Mouse (Mus musculus): ENCODE measurements at regions not wholly inside any gene's neighbourhood (a gene's known extent, or its start where the extent isn't known, plus 50 kb on each side); places are given as distances from the start of the nearest gene placed in this dataset.
"Not testable (repeated sequence)": the region's sequence is repeated elsewhere in the genome, so short reads cannot be mapped to it uniquely, and the experiment has no call there.

DNA sequence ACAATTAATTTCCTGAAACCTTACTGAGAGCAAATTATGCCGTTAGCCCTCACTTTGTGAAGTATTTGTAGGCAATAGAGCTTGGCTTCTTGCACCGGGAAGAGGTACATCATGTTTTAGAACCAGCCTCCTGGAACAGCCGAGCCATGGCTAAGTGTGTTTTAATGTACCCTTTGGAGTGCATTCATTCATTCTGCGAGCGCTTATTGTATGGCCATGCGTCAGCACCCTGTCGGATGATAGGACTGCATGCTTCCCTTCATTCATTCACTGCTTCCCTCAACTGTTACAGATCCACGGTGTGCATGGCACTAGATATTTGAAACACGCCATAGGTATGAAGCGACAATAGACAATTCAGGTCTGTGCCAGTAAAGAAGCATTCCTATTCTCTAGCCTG is 409.4 kb upstream of the Ercc4 start:
- DNase-seq: no peak

DNA sequence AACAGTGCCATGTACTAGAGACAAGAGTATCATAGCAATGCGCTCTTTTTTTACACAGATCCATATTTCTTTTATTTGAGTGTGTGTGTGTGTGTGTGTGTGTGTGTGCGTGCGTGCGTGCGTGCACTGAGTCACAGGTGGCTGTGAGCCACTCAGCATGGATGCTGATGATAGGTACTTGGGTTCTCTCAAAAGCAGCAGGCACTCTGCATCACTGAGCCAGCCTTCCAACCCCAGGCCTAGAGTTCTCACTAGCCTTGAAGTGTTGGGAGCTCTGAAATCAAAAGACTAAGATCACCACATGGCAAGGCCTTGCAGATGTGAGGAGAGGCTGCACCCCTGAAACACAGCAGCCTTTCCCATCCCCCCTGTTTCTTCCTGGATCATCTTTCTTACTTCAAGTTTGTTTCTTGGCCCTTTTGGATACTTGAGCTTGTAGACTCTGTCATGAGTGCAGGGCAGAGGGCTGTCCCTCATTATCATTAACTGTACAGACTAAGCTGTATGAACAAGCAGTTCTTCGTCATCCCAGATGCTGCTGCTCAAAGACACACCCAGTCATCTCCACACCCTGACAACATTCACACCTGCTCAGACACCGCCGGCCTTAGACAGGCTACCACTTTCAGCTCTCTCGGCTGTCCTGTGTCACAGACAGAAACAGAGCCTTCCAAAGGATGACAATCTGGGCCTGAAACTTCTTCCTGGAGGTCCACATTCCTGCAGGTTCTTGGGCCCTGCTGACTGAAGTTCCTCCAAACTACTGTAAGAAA is 405.5 kb upstream of the Ercc4 start:
- no peak for DNase-seq

DNA sequence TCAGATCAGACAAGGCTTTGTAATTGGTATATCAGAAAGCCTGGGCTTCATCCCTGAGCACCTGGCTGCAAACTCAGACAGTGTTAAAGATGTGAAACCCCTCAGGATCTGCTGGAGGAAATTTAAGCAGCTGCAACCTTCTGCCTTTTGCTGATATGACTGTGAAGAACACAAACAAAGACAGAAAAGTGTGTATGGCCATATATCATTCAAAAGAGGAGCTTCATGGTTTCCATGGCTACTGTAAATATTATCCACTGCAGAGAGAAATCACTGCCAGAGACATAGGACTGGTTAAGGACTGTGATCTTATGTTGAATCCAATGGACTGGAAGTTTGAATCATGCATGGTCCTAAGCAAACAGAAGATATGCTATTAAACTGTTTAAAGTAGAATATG is 402.6 kb upstream of the Ercc4 start:
- DNase-seq: no peak

DNA sequence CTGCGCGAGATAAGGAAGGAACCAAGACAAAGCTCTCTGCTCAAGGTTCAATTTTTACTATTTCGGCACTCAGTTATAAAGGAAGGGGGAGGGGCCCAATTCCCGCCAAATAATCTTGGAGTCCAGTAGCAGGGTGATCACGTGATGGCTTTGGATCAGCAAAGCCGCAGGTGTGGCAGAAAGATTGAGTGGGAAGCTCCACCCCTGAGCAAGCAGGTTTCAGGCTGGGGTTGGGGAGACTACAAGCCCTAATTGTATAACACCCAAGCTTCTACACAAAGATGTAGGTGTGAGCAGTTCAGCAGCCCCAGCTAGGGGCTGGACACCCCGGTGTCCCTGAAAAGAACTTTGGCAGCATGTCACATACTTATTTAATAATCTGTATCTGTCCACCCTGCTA is 388.1 kb upstream of the Ercc4 start:
- DNase-seq: not testable (repeated sequence)

DNA sequence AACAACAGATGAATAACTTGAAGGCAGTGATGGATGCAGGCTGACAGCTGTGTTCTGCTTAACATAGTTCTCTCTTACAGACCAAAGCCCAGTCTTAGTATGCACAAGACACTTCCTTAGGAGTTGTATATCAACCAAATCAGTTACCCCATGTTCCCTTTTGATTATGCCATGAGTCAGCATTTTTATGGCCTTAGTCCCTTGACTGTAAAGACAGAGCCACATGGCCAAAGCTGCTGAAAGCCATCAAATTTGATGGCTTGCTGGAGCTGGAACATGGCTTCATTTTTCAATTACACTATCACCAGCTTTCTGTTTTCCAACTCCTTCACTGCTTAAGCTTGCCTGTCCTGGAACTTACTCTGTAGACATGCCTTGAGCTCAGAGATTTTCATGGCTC is 383.4 kb upstream of the Ercc4 start:
- DNase-seq: no peak

DNA sequence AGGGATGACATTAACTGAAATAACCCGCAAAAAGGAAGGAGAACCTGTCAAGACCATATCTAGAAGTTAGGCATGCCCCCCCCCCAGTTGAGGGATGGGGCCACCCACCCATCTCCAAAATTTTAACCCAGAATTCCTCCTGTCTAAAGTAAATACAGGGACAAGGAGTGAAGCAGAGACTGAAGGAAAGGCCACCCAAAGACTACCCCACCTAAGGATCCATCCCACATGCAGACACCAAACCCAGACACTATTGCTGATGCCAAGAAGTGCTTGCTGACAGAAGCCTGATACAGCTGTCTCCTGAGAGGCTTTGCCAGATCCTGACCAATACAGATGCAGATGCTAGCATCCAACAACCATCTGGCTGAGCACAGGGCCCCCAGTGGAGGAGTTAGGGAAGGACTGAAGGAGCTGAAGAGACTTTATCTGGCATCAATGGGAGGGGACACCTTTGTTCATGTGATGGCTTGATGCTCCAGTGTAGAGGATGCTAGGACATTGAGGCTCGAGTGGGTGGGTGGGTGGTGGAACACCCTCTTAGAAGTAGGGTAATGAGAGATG is 379.2 kb upstream of the Ercc4 start:
- DNase-seq: not testable (repeated sequence)

DNA sequence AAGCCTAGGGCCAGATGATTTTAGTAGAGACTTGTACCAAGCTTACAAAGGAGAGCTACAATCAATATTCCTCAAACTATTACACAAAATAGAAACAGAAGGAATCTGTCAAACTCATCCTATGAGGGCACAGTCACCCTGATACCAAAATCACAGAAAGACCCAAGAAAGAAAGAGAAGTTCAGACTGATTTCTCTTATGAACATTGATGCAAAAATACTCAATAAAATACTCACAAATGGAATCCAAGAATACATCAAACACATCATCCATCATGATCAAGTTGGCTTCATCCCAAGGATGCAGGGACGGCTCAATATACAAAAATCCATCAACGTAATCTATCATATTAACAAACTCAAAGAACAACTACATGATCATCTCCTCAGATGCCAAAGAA is 377.9 kb upstream of the Ercc4 start:
- DNase-seq: no peak

DNA sequence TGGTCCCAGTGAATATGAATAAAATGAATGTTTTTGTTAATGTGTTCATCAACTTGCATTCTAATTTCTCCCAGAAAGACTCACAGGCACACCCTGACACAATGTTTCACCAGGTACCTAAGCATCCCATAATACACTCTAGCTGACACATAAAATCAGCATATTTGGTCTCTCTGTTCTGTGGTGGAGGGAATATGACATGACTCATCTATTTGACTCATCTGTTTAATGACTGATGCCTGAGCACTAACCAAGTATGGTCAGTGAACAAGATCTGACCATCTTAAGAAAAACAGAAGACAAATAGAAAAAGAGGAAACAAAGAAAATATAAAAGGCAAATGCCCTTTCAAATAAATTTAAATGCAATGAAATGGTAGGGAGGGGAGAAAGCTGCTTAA is 367.0 kb upstream of the Ercc4 start:
- no peak for DNase-seq

DNA sequence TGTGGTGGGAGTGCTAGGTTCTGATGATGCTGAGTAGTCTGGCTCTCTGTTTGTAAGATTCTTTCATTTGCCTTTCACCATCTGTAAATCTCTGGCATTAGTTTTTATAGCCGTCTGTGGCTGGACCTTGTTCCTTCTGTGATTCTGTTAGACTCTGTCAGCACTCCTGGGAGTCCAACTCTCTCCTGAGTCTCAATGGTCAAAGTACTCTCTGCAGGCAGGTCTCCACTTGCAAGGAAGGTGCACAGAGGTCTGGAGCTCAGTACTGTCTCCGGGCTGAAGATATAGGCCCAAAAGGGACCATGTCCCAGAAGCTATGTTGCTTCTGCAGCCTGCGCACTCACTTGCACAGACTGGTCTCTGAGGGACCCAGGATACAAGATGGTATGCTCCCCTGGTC is 356.3 kb upstream of the Ercc4 start:
- no peak for DNase-seq

DNA sequence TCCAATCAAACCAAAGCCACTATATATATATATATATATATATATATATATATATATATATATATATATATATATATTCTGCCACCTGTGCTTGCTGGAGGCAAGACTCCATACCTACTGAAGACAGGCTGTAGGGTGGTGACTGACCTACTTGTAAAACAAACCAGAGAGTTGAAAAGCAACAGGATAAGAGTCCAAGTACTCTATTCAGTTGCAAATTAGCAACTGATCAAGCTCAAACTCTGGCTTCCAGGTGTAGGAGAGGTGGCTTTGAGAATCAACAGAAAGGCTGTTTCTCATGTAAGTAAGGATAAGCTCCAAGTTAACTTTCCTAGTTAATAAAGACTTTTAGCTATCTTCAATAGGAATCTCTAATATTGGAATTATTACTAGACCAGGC is 355.1 kb upstream of the Ercc4 start:
- no peak for DNase-seq

DNA sequence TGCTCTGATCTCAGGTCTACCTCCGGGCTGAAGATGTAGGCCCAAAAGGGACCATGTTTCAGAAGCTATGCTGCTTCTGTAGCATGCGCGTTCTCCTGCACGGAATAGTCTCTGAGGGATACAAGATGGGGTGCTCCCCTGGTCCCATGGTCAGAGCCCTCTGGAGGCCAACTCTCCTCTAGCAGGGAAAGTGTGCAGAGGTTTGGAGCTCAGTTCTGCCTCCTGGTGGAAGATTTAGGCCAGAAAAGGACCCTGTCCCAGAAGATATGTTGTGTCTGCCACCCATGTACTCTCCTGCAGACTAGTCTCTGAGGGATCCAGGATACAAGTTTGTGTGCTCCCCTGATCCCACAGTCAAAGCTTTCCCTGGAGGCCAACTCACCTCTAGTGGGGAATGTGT is 350.9 kb upstream of the Ercc4 start:
- DNase-seq: no peak

DNA sequence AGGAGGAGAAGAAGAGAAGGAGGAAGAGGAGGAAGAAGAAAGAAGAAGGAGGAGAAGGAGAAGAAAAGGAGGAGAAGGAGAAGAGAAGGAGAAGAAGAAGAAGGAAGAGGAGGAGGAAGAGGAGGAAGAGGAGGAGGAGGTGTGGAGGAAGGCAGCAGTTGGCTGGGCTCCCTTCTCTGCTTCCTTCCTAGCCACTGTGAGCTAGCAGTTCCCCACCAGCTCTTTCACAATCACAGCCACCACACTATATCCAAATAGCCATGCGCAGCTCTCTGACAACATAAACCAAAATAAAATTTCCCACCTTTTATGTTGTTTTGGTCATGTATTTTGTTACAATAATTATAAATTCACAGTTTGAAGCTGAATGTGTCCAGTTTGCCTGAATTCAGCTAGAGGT is 345.3 kb upstream of the Ercc4 start:
- no peak for DNase-seq

DNA sequence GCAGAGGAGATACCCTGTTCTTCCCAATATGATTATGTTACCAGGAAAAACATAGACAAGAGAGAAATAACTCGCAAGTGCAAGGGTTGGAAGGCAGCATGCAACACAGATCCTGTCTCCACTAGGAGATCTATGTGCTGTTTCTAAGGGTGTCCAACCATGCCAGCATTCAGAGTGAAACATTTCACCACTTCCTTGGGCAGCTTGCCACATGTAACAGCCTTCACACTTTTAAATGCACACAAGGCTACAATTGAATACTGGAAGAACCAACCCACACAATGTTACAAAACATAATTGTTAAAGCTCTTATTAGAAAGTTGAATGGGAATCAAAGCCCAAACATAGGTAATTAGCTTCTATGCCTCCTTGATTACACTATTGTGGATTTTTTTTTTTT is 344.9 kb upstream of the Ercc4 start:
- no peak for DNase-seq

DNA sequence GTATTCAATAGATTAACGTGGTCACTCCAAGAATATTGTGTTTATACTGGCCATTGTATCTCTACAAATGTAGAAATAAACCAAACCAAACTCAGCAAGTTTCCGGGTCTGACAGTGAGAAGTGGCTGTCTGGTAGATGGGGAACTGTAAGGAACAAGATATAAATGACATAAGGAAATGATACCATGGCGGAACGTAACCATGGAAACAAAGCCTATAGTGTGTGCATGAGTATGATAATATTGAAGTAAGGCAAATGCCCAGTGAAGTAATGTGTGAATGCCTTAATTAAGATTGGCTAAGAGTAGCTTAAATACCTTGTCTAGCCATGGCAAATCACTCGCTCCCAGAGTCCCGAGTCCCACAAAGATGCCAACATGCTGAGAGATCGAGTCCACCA is 342.6 kb upstream of the Ercc4 start:
- DNase-seq: no peak

DNA sequence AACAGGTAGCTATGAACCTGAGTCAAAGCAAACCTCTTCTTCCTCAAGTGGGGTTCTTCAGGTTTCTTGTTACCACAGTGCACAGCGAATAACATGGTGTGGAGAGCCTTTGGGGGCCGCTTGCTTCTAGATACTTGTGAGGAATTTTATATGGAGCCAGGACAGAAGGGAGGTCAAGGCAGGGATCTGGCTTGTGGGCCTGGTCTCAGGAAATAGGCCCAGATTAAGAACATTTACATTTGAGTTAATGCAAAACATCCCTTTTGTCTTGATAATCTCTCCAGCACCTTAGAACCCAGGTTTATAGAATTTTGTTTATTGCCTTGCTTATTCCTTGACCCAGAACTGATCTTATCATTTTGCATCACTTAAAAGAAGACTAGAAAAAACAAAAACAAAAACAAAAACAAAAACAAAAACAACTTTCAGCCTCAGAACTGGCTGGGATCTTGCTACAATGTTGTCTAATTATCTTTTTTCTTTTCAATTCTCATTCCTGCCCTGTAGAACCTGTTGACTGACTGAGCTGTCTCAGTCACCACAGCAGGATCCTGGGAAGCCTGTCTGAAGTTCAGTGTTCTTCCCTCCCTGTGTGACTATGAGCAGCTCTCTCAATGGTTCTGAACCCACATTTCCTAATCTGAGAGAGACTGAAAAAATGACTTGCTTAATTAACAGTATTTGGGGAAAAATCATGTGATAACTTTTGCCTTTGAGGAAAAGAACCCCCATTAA is 341.2 kb upstream of the Ercc4 start:
- DNase-seq: no peak

DNA sequence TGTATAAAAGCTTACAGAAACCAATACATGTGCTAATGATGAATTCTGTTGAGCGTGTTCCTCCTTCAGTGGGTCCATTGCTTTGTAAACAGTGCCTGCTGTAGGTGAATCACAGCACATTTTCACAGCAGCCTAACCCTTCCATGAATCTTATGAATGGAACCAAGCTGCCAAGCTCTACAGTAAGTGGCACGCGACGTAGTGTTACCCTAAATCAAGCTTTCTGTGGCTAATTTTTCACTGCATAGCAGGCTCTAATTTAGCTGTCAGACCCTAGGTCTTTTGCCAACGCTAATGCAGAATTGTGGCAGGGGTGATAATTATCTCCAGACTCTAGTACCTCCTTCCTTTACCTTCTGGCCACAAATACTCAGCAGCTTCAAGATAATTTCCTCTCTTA is 339.0 kb upstream of the Ercc4 start:
- no peak for DNase-seq

DNA sequence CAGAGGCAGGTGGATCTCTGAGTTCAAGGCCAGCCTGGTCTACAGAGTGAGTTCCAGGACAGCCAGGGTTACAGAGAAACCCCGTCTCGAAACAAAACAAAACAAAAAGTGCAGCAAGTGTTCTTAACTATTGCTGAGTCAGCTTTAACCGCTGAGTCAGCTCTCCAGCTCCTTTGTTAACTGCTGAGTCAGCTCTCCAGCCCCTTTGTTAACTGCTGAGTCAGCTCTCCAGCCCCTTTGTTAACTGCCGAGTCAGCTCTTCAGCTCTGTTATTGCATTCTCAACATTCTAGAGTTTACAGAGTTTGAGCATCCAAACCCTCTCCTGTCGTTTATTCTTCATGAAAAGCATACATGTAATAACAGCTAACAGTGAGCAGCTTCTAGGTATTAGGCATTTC is 336.9 kb upstream of the Ercc4 start:
- DNase-seq: no peak

DNA sequence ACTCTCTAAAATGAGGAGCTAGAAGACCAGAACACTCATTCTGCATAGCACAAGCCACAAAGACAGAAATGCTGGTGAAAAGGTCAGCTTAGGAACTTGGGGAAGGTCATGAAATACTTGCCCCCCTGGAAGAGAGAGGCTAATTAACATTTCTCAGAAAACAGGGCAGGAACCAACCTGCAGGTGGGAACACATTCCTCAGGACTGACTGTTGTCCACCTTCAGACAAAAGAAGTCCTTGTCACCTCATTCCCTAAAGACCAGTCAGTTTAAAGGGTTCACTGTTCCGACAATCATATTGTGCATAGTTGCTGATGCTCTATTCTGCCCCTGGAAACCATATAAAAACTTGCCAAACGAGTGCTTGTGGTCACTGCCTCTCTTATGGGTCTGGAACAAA is 333.6 kb upstream of the Ercc4 start:
- no peak for DNase-seq

DNA sequence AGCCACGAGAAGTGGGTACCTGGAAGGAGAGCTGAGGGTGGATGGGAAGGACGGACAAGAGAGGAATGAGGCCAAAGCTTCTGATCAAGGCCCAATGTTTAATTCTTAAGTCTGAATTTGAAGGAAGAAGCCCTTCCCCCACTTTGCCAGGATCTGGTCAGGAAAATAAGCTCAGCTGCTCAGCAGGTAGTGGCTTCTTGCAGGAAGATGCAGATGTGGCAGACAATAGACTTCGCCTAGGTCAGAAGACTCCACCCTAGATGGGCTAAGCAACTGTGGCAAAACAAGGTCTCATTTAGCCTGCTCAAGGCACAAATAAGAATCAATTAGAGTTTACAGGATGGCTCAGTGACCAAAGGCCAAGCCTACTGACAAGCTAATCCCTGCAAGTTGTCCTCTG is 330.4 kb upstream of the Ercc4 start:
- no peak for DNase-seq

DNA sequence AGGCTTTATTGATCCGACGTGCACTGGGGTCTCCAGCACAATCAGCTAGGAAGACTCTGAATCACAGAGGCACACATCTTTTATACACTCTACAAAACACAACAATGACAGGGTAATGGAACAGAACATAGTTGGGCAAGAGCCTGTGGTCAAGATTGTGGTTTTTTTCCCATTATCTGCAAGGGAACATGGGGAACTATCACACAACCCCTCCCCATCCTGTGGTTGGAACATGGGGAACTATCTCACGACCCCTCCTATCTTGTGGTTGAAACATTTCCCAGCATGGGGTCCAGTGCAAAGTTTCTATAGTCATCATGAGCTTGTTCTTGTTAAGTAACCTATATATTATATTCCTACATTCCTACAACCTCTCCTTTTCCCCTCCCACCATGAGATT is 328.8 kb upstream of the Ercc4 start:
- no peak for DNase-seq

DNA sequence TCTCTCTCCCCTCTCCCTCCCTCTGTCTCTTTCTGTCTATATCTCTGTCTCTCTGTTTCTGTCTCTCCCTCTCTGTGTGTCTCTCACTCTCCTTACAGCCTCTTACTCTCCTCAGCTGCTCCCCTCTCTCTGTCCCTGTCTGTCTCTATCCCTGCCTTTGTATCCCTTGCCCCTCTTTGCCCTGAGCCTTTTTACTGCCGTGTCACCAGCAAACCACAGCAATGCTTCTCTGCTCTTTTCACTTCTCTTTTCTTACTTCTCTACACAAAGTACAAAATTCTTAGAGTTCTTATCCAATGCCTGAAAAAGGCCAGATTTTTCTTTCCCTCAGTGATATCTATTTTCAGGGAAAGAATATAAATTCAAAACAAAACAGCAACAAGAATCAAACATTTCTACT is 323.7 kb upstream of the Ercc4 start:
- no peak for DNase-seq

DNA sequence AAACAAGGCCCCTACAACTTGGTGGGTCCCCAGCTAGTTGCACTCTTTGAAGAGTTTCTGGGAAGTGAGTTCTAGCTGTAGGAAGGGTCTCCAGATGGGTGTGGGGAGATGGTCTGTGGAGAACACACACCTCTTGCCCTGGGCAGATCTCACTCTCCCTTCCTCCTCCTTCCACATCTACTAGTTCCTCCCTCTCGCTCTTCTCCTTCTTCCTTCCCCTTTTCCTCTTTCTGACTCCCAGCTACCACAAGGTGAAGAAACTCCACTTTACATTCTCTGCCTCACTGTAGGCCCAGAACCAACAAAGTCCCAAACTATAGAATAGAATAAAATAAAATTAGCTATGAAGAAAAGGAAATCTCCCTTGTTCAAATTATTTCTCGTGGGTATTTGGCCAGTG is 311.0 kb upstream of the Ercc4 start:
- no peak for DNase-seq

DNA sequence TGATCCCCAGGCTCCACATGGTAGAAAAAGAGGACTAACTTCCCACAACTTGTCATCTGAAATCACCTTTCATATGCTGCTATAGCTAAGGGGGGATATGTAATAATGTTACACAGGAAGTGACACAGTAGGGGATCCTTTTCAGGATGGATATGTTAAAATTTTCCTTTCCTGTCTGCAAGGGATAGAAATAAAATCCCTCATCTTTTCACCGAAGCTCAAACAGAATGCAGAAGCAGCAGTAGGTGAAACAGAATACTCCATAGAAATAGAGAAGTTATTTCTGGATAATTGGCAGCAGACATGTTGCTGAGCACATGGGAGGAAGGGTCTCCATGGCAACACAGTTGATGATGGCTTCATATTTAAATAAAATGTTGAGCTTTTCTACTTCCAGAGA is 309.3 kb upstream of the Ercc4 start:
- DNase-seq: no peak

DNA sequence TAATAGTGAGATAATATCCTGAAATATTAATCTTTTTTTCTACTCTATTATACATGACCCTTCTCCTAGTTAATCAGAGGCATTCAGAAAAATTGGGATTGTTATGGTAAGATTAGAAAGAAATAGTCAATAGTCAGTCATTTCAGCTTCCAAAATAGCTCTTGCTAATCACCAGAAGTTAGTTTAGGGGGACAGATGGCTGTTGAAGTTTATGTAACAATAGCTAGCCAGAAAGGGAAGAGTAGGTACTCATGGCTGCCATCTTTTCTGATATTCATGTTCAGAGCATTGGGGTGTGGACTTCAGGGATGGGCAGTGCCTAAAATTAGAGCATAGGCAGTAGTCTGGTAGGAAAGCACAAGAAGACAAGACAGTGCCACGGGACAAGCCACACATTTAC is 306.8 kb upstream of the Ercc4 start:
- no peak for DNase-seq
